12 mouse cellular contexts compared by ENCODE assay signal in the genomic region with DNA sequence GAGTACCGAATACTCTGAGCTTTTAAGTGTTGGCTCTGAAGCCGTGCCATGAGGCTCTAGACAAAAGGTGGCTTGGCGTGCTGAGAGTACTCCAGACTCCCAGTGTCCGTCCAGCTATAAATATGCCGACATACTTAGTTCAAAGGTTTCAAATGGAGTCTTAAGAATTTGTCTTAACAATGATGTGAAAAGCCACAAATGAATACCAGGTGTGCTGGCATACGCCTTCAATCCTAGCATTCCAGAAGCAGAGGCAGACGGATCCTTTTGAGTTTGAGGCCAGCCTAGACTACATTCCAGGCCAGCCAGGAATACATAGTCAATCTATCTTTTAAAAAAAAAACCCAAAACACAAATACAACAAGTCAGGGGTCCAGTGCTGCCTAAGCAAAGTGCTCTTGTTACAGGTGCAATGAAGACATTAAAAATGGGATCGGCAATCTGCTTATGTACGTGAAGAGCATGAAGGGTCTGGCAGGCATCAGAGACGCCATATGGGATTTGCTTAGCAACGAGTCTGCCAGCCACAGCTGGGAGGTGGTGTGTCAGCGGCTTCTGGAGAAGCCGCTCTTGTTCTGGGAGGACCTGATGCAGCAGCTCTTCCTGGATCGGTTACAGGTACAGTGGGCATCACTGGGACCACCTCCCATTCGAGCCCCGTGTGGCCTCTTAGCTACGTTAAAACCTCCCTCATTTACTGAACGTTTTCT. TPM values are rescaled to one million over a fixed set of nuclear protein-coding genes. Genes with fewer than 3 reads are reported as not detected.
DNase-seq lines count a peak whose midpoint lies in the region; ATAC-seq lines count a peak whose summit lies in the region.
"Had no signal": no experiment of that assay in that cellular context is flagged by ENCODE, and none has a peak within 500 bp of the region (broad histone marks: within the 10 kb centered on the region; RNA-seq: fewer than 3 reads in every experiment).

No protein-coding gene starts in this region.

- H3K4me2 ChIP-seq in forebrain, embryonic 11.5 days (ENCODE audit: low read depth, low read length, severe bottlenecking), result no peak overlapping the region
- H3K4me2 ChIP-seq in forebrain, embryonic 12.5 days, result no peak overlapping the region
- no peak overlapping the region for H3K4me2 ChIP-seq in embryonic facial prominence, embryonic 15.5 days (replicated peaks)
- no peak overlapping the region for H3K4me2 ChIP-seq in limb, embryonic 13.5 days (replicated peaks)
- no peak overlapping the region for H3K4me2 ChIP-seq in liver, embryonic 12.5 days
- H3K4me2 ChIP-seq: neural tube, embryonic 12.5 days had no signal

- peaks cover 4% of the 10 kb centered on the region; the same call in 1 of the 2 replicates for H3K4me1 ChIP-seq in forebrain, embryonic 11.5 days (replicated peaks; ENCODE audit: control insufficient read depth, insufficient read depth, low read length)
- peaks cover 20% of the 10 kb centered on the region for H3K4me1 ChIP-seq in forebrain, embryonic 12.5 days
- H3K4me1 ChIP-seq in embryonic facial prominence, embryonic 15.5 days, result peaks cover 31% of the 10 kb centered on the region
- H3K4me1 ChIP-seq in limb, embryonic 13.5 days, result peaks cover 49% of the 10 kb centered on the region
- H3K4me1 ChIP-seq in liver, embryonic 12.5 days, result peaks cover 20% of the 10 kb centered on the region

- H3K9ac ChIP-seq in forebrain, embryonic 11.5 days (ENCODE audit: low read length), result no peak overlapping the region
- no peak overlapping the region for H3K9ac ChIP-seq in forebrain, embryonic 12.5 days
- no peak overlapping the region for H3K9ac ChIP-seq in embryonic facial prominence, embryonic 15.5 days
- no peak overlapping the region for H3K9ac ChIP-seq in limb, embryonic 13.5 days
- H3K9ac ChIP-seq in liver, embryonic 12.5 days, result no peak overlapping the region
- H3K9ac ChIP-seq: neural tube, embryonic 12.5 days had no signal

- H3K27me3 ChIP-seq in forebrain, embryonic 11.5 days (ENCODE audit: control insufficient read depth, insufficient read depth, low read length), result no peaks in the 10 kb centered on the region
- no peaks in the 10 kb centered on the region for H3K27me3 ChIP-seq in forebrain, embryonic 12.5 days
- no peaks in the 10 kb centered on the region for H3K27me3 ChIP-seq in embryonic facial prominence, embryonic 15.5 days
- no peaks in the 10 kb centered on the region for H3K27me3 ChIP-seq in limb, embryonic 13.5 days
- no peaks in the 10 kb centered on the region for H3K27me3 ChIP-seq in liver, embryonic 12.5 days (replicated peaks)
- H3K27me3 ChIP-seq: megakaryocyte, embryonic 14.5 days; neural tube, embryonic 12.5 days had no signal

- ATAC-seq in forebrain, embryonic 11.5 days (replicated peaks; ENCODE audit: low FRiP score), result no peak
- ATAC-seq in forebrain, embryonic 12.5 days (ENCODE audit: low FRiP score), result no peak
- ATAC-seq in embryonic facial prominence, embryonic 15.5 days (ENCODE audit: insufficient number of reproducible peaks, low FRiP score, low TSS enrichment, low read depth), result no peak
- no peak for ATAC-seq in limb, embryonic 13.5 days (ENCODE audit: low FRiP score, low read depth)
- no peak for ATAC-seq in liver, embryonic 12.5 days
- ATAC-seq: CD4-positive, CD25-positive, alpha-beta regulatory T cell, adult 4 months had no signal

- H3K9me3 ChIP-seq in forebrain, embryonic 11.5 days (ENCODE audit: control insufficient read depth, low read length), result no peaks in the 10 kb centered on the region
- no peaks in the 10 kb centered on the region for H3K9me3 ChIP-seq in forebrain, embryonic 12.5 days
- no peaks in the 10 kb centered on the region for H3K9me3 ChIP-seq in embryonic facial prominence, embryonic 15.5 days (replicated peaks)
- H3K9me3 ChIP-seq in limb, embryonic 13.5 days, result no peaks in the 10 kb centered on the region
- H3K9me3 ChIP-seq in liver, embryonic 12.5 days (replicated peaks), result no peaks in the 10 kb centered on the region
- H3K9me3 ChIP-seq: megakaryocyte, embryonic 14.5 days; neural tube, embryonic 12.5 days had no signal

- peaks cover 24% of the 10 kb centered on the region for H3K36me3 ChIP-seq in forebrain, embryonic 11.5 days (ENCODE audit: control insufficient read depth, insufficient read depth, low read length)
- H3K36me3 ChIP-seq in forebrain, embryonic 12.5 days (replicated peaks), result peaks cover 81% of the 10 kb centered on the region
- H3K36me3 ChIP-seq in embryonic facial prominence, embryonic 15.5 days, result peaks cover 77% of the 10 kb centered on the region
- H3K36me3 ChIP-seq in limb, embryonic 13.5 days, result peaks cover 80% of the 10 kb centered on the region
- H3K36me3 ChIP-seq in liver, embryonic 12.5 days, result peaks cover 83% of the 10 kb centered on the region

- WGBS in forebrain, embryonic 11.5 days, result 83% methylated on average over 18 of the region's 18 CpGs
- 86% methylated on average over 18 of the region's 18 CpGs for WGBS in forebrain, embryonic 12.5 days
- 35% methylated on average over 18 of the region's 18 CpGs for WGBS in embryonic facial prominence, embryonic 15.5 days
- 32% methylated on average over 18 of the region's 18 CpGs for WGBS in limb, embryonic 13.5 days
- WGBS in liver, embryonic 12.5 days (ENCODE audit: insufficient replicate concordance), result 84% methylated on average over 18 of the region's 18 CpGs

- DNase-seq in forebrain, embryonic 11.5 days (ENCODE audit: low spot score), result peak; percentile 43
- peak; percentile 30 for DNase-seq in lung, postnatal 25 days (ENCODE audit: low spot score)
- DNase-seq in lung, postnatal 4 days, result no peak
- no peak for DNase-seq in thymus, postnatal 0 days (ENCODE audit: low spot score)
- DNase-seq: heart, adult 11 months had no signal

- no peak overlapping the region for H3K4me3 ChIP-seq in forebrain, embryonic 11.5 days (ENCODE audit: low read depth, low read length)
- no peak overlapping the region for H3K4me3 ChIP-seq in forebrain, embryonic 12.5 days (replicated peaks)
- no peak overlapping the region for H3K4me3 ChIP-seq in embryonic facial prominence, embryonic 15.5 days (replicated peaks)
- no peak overlapping the region for H3K4me3 ChIP-seq in limb, embryonic 13.5 days
- no peak overlapping the region for H3K4me3 ChIP-seq in liver, embryonic 12.5 days
- H3K4me3 ChIP-seq: neural tube, embryonic 12.5 days had no signal

- H3K27ac ChIP-seq in forebrain, embryonic 11.5 days (ENCODE audit: low read depth, low read length), result no peak overlapping the region
- H3K27ac ChIP-seq in forebrain, embryonic 12.5 days, result no peak overlapping the region
- H3K27ac ChIP-seq in embryonic facial prominence, embryonic 15.5 days (replicated peaks), result peak overlapping the region; percentile 52
- H3K27ac ChIP-seq in limb, embryonic 13.5 days, result peak overlapping the region; percentile 83
- no peak overlapping the region for H3K27ac ChIP-seq in liver, embryonic 12.5 days
- H3K27ac ChIP-seq: neural tube, embryonic 12.5 days had no signal

RNA-seq across cellular contexts. Expression of gene Slc39a11, which starts 4.8 kb away (rescaled TPM):
- polyA plus RNA-seq in forebrain, embryonic 11.5 days (2014; fragmentation: Nextera tagmentation; extraction: Ambion mirVana), result 18.4 and 20.6 TPM in 2 replicates
- 23.9 and 25.1 TPM in 2 replicates for polyA plus RNA-seq in forebrain, embryonic 12.5 days (2016; fragmentation: Nextera tagmentation; extraction: Ambion mirVana)
- 26.9 and 27.0 TPM in 2 replicates for polyA plus RNA-seq in embryonic facial prominence, embryonic 15.5 days (2015; fragmentation: Nextera tagmentation; extraction: Ambion mirVana)
- polyA plus RNA-seq in limb, embryonic 13.5 days (2015; fragmentation: Nextera tagmentation; extraction: Ambion mirVana), result 25.9 and 26.4 TPM in 2 replicates
- polyA plus RNA-seq in liver, embryonic 12.5 days (2016; fragmentation: Nextera tagmentation; extraction: Ambion mirVana), result 18.0 and 18.3 TPM in 2 replicates
- 19.4 and 19.9 TPM in 2 replicates for polyA plus RNA-seq in thymus, postnatal 0 days (2015; fragmentation: Nextera tagmentation; extraction: Ambion mirVana)

RNA-seq across cellular contexts. Expression of gene Cog1, which starts 5.7 kb away (rescaled TPM):
- polyA plus RNA-seq in forebrain, embryonic 11.5 days (2014; fragmentation: Nextera tagmentation; extraction: Ambion mirVana), result 36.2 and 39.4 TPM in 2 replicates
- 35.3 and 38.3 TPM in 2 replicates for polyA plus RNA-seq in forebrain, embryonic 12.5 days (2016; fragmentation: Nextera tagmentation; extraction: Ambion mirVana)
- polyA plus RNA-seq in embryonic facial prominence, embryonic 15.5 days (2015; fragmentation: Nextera tagmentation; extraction: Ambion mirVana), result 26.7 and 27.6 TPM in 2 replicates
- 25.4 and 27.7 TPM in 2 replicates for polyA plus RNA-seq in limb, embryonic 13.5 days (2015; fragmentation: Nextera tagmentation; extraction: Ambion mirVana)
- 19.4 and 21.7 TPM in 2 replicates for polyA plus RNA-seq in liver, embryonic 12.5 days (2016; fragmentation: Nextera tagmentation; extraction: Ambion mirVana)
- polyA plus RNA-seq in thymus, postnatal 0 days (2015; fragmentation: Nextera tagmentation; extraction: Ambion mirVana), result 21.6 and 22.1 TPM in 2 replicates

RNA-seq across cellular contexts. Expression of gene Fam104a, which starts 29.2 kb away (rescaled TPM):
- polyA plus RNA-seq in forebrain, embryonic 11.5 days (2014; fragmentation: Nextera tagmentation; extraction: Ambion mirVana), result 57.4 and 60.3 TPM in 2 replicates
- polyA plus RNA-seq in forebrain, embryonic 12.5 days (2016; fragmentation: Nextera tagmentation; extraction: Ambion mirVana), result 53.2 and 56.7 TPM in 2 replicates
- polyA plus RNA-seq in embryonic facial prominence, embryonic 15.5 days (2015; fragmentation: Nextera tagmentation; extraction: Ambion mirVana), result 48.6 and 49.5 TPM in 2 replicates
- 48.0 and 50.1 TPM in 2 replicates for polyA plus RNA-seq in limb, embryonic 13.5 days (2015; fragmentation: Nextera tagmentation; extraction: Ambion mirVana)
- polyA plus RNA-seq in liver, embryonic 12.5 days (2016; fragmentation: Nextera tagmentation; extraction: Ambion mirVana), result 56.1 and 58.5 TPM in 2 replicates
- polyA plus RNA-seq in thymus, postnatal 0 days (2015; fragmentation: Nextera tagmentation; extraction: Ambion mirVana), result 53.3 and 54.7 TPM in 2 replicates

RNA-seq across cellular contexts. Expression of gene D11Wsu47e, which starts 29.5 kb away (rescaled TPM):
- 26.5 and 27.4 TPM in 2 replicates for polyA plus RNA-seq in forebrain, embryonic 11.5 days (2014; fragmentation: Nextera tagmentation; extraction: Ambion mirVana)
- polyA plus RNA-seq in forebrain, embryonic 12.5 days (2016; fragmentation: Nextera tagmentation; extraction: Ambion mirVana), result 24.5 and 25.7 TPM in 2 replicates
- polyA plus RNA-seq in embryonic facial prominence, embryonic 15.5 days (2015; fragmentation: Nextera tagmentation; extraction: Ambion mirVana), result 19.2 and 19.6 TPM in 2 replicates
- polyA plus RNA-seq in limb, embryonic 13.5 days (2015; fragmentation: Nextera tagmentation; extraction: Ambion mirVana), result 22.7 and 23.7 TPM in 2 replicates
- 14.8 and 16.0 TPM in 2 replicates for polyA plus RNA-seq in liver, embryonic 12.5 days (2016; fragmentation: Nextera tagmentation; extraction: Ambion mirVana)
- polyA plus RNA-seq in thymus, postnatal 0 days (2015; fragmentation: Nextera tagmentation; extraction: Ambion mirVana), result 15.7 and 17.0 TPM in 2 replicates

RNA-seq across cellular contexts. Expression of gene Sstr2, which starts 35.6 kb away (rescaled TPM):
- 10.5 and 10.7 TPM in 2 replicates for polyA plus RNA-seq in forebrain, embryonic 11.5 days (2014; fragmentation: Nextera tagmentation; extraction: Ambion mirVana)
- polyA plus RNA-seq in forebrain, embryonic 12.5 days (2016; fragmentation: Nextera tagmentation; extraction: Ambion mirVana), result 22.4 and 25.4 TPM in 2 replicates
- 1.0 and 1.6 TPM in 2 replicates for polyA plus RNA-seq in embryonic facial prominence, embryonic 15.5 days (2015; fragmentation: Nextera tagmentation; extraction: Ambion mirVana)
- polyA plus RNA-seq in limb, embryonic 13.5 days (2015; fragmentation: Nextera tagmentation; extraction: Ambion mirVana), result 1.1 and 1.5 TPM in 2 replicates
- 2.2 and 2.7 TPM in 2 replicates for polyA plus RNA-seq in liver, embryonic 12.5 days (2016; fragmentation: Nextera tagmentation; extraction: Ambion mirVana)
- polyA plus RNA-seq in thymus, postnatal 0 days (2015; fragmentation: Nextera tagmentation; extraction: Ambion mirVana), result 3.4 and 4.0 TPM in 2 replicates

Comparison
In these comparisons a context has a peak if more than half of its experiments do, and no peak if none do; other contexts are left out.
1. DNase-seq: peak in forebrain, embryonic 11.5 days (single experiment) and lung, postnatal 25 days (single experiment); none in lung, postnatal 4 days (0 of 2) and thymus, postnatal 0 days (single experiment).
2. H3K27ac ChIP-seq: peak in embryonic facial prominence, embryonic 15.5 days (single experiment) and limb, embryonic 13.5 days (single experiment); none in forebrain, embryonic 11.5 days (single experiment), forebrain, embryonic 12.5 days (single experiment) and liver, embryonic 12.5 days (single experiment).